Comparison of ENCODE assay signal across 8 mouse cellular contexts in genomic region chr6:147263178-147263577, GRCm38 (mm10). TPM values are rescaled to one million over a fixed set of nuclear protein-coding genes. Genes with fewer than 3 reads are reported as not detected.
DNase-seq lines count a peak whose midpoint lies in the region; ATAC-seq lines count a peak whose summit lies in the region.

No protein-coding gene starts in this region.

- peaks cover 46% of the 10 kb centered on the region for H3K27me3 ChIP-seq in liver, embryonic 11.5 days (replicated peaks; ENCODE audit: control insufficient read depth, insufficient read depth, low read length)
- H3K27me3 ChIP-seq in embryonic facial prominence, embryonic 15.5 days, result peaks cover 28% of the 10 kb centered on the region
- peaks cover 40% of the 10 kb centered on the region for H3K27me3 ChIP-seq in intestine, embryonic 15.5 days (replicated peaks)
- peaks cover 50% of the 10 kb centered on the region for H3K27me3 ChIP-seq in midbrain, embryonic 16.5 days (ENCODE audit: control insufficient read depth, insufficient read depth, low read depth, low read length)

- no peak overlapping the region for H3K27ac ChIP-seq in liver, embryonic 11.5 days (ENCODE audit: low read depth, low read length)
- peak overlapping the region; percentile 70 for H3K27ac ChIP-seq in embryonic facial prominence, embryonic 15.5 days (replicated peaks)
- H3K27ac ChIP-seq in intestine, embryonic 15.5 days, result no peak overlapping the region
- no peak overlapping the region for H3K27ac ChIP-seq in midbrain, embryonic 16.5 days (ENCODE audit: low read length)

- no peak for DNase-seq in liver, embryonic 11.5 days (ENCODE audit: low spot score)
- DNase-seq in liver, result no peak
- DNase-seq in adrenal gland, postnatal 14 days, result peak; percentile 25
- DNase-seq in yolk sac, embryonic 10.5 days (ENCODE audit: low spot score), result no peak
- no peak for DNase-seq in c-Kit-positive CD71-positive TER-119-positive erythroid progenitor cells, embryonic 14.5 days (ENCODE audit: low spot score)

- WGBS in liver, embryonic 11.5 days, result 4% methylated on average over 21 of the region's 21 CpGs
- under 1% methylated on average over 21 of the region's 21 CpGs for WGBS in embryonic facial prominence, embryonic 15.5 days
- WGBS in intestine, embryonic 15.5 days, result 1% methylated on average over 21 of the region's 21 CpGs
- 0% methylated on average over 21 of the region's 21 CpGs for WGBS in midbrain, embryonic 16.5 days

- no peaks in the 10 kb centered on the region for H3K36me3 ChIP-seq in liver, embryonic 11.5 days (ENCODE audit: control insufficient read depth, insufficient read depth, low read length)
- no peaks in the 10 kb centered on the region for H3K36me3 ChIP-seq in embryonic facial prominence, embryonic 15.5 days
- H3K36me3 ChIP-seq in intestine, embryonic 15.5 days, result no peaks in the 10 kb centered on the region
- H3K36me3 ChIP-seq in midbrain, embryonic 16.5 days (ENCODE audit: control insufficient read depth, insufficient read depth, low read length), result no peaks in the 10 kb centered on the region

- H3K4me1 ChIP-seq in liver, embryonic 11.5 days (replicated peaks; ENCODE audit: control insufficient read depth, insufficient read depth, low read length), result no peaks in the 10 kb centered on the region
- H3K4me1 ChIP-seq in embryonic facial prominence, embryonic 15.5 days, result peaks cover 25% of the 10 kb centered on the region
- H3K4me1 ChIP-seq in intestine, embryonic 15.5 days (replicated peaks), result peaks cover 12% of the 10 kb centered on the region
- peaks cover 15% of the 10 kb centered on the region for H3K4me1 ChIP-seq in midbrain, embryonic 16.5 days (ENCODE audit: control insufficient read depth, insufficient read depth, low read length)

- H3K9me3 ChIP-seq in liver, embryonic 11.5 days (ENCODE audit: control insufficient read depth, low read length), result no peaks in the 10 kb centered on the region
- H3K9me3 ChIP-seq in embryonic facial prominence, embryonic 15.5 days (replicated peaks), result no peaks in the 10 kb centered on the region
- H3K9me3 ChIP-seq in intestine, embryonic 15.5 days, result no peaks in the 10 kb centered on the region
- H3K9me3 ChIP-seq in midbrain, embryonic 16.5 days (replicated peaks; ENCODE audit: control insufficient read depth, low read length, poor library complexity, severe bottlenecking), result no peaks in the 10 kb centered on the region

- ATAC-seq in liver, embryonic 11.5 days (replicated peaks; ENCODE audit: low FRiP score), result no peak
- no peak for ATAC-seq in embryonic facial prominence, embryonic 15.5 days (ENCODE audit: insufficient number of reproducible peaks, low FRiP score, low TSS enrichment, low read depth)
- 0 out of 2 replicates have a peak, but pooled peaks have one; percentile 31 for ATAC-seq in intestine, embryonic 15.5 days
- peak; percentile 63 for ATAC-seq in midbrain, embryonic 16.5 days

- H3K9ac ChIP-seq in liver, embryonic 11.5 days (ENCODE audit: low read depth, low read length), result no peak overlapping the region
- peak overlapping the region; percentile 40 for H3K9ac ChIP-seq in embryonic facial prominence, embryonic 15.5 days
- H3K9ac ChIP-seq in intestine, embryonic 15.5 days, result peak overlapping the region; percentile 19; the same call in 1 of the 2 replicates
- H3K9ac ChIP-seq in midbrain, embryonic 16.5 days (ENCODE audit: low read depth, low read length), result 0 out of 2 replicates have a peak overlapping the region, but pooled peaks have one; percentile 10

- peak overlapping the region; percentile 66 for H3K4me2 ChIP-seq in liver, embryonic 11.5 days
- H3K4me2 ChIP-seq in embryonic facial prominence, embryonic 15.5 days (replicated peaks), result peak overlapping the region; percentile 89
- peak overlapping the region; percentile 93 for H3K4me2 ChIP-seq in intestine, embryonic 15.5 days (replicated peaks)
- H3K4me2 ChIP-seq in midbrain, embryonic 16.5 days (ENCODE audit: low read length), result peak overlapping the region; percentile 96

- peak overlapping the region; percentile 41 for H3K4me3 ChIP-seq in liver, embryonic 11.5 days (ENCODE audit: low read depth, low read length)
- peak overlapping the region; percentile 56 for H3K4me3 ChIP-seq in embryonic facial prominence, embryonic 15.5 days (replicated peaks)
- H3K4me3 ChIP-seq in intestine, embryonic 15.5 days (replicated peaks), result peak overlapping the region; percentile 44
- peak overlapping the region; percentile 51 for H3K4me3 ChIP-seq in midbrain, embryonic 16.5 days (ENCODE audit: low read depth, low read length)

RNA-seq across cellular contexts. Expression of gene Pthlh, which starts 0.8 kb away (rescaled TPM):
- polyA plus RNA-seq in liver, embryonic 11.5 days (2014; fragmentation: Nextera tagmentation; extraction: Ambion mirVana), result 0.16 and 0.18 TPM in 2 replicates
- total RNA-seq in adrenal gland, postnatal 14 days (2021), result 0.56 and 1.1 TPM in 2 replicates
- polyA plus RNA-seq in embryonic facial prominence, embryonic 15.5 days (2015; fragmentation: Nextera tagmentation; extraction: Ambion mirVana), result 26.3 and 26.7 TPM in 2 replicates
- polyA plus RNA-seq in intestine, embryonic 15.5 days (2015; fragmentation: Nextera tagmentation; extraction: Ambion mirVana), result 0.83 and 1.1 TPM in 2 replicates
- polyA plus RNA-seq in midbrain, embryonic 16.5 days (2015; fragmentation: Nextera tagmentation; extraction: Ambion mirVana), result 0.77 and 1.4 TPM in 2 replicates

Comparison
In these comparisons a context has a peak if more than half of its experiments do, and no peak if none do; other contexts are left out.
1. ATAC-seq: peak in intestine, embryonic 15.5 days (single experiment) and midbrain, embryonic 16.5 days (single experiment); none in liver, embryonic 11.5 days (single experiment) and embryonic facial prominence, embryonic 15.5 days (single experiment).
2. RNA of gene Pthlh, which starts 0.8 kb away (polyA plus RNA-seq): 26.3 to 26.7 TPM in embryonic facial prominence, embryonic 15.5 days; 0.77 to 1.4 TPM in midbrain, embryonic 16.5 days, 0.83 to 1.1 TPM in intestine, embryonic 15.5 days and 0.16 to 0.18 TPM in liver, embryonic 11.5 days; every median in the first group is over 10 times any median in the second.
3. Peak in every context shown above with its lines, with median percentiles within 50 percentile points of each other: H3K4me2 ChIP-seq and H3K4me3 ChIP-seq.